Mouse (Mus musculus): Measurements from ENCODE around the gene Olfr1499. TPM values are rescaled to one million over a fixed set of nuclear protein-coding genes. Genes with fewer than 3 reads are reported as not detected.

The Olfr1499 gene
- polyA plus RNA-seq (2021; fragmentation: Nextera tagmentation), result not detected in 2 replicates
- long read RNA-seq, experiment 1, result 0 reads
- long read RNA-seq, experiment 2, result 0 reads

DNA sequence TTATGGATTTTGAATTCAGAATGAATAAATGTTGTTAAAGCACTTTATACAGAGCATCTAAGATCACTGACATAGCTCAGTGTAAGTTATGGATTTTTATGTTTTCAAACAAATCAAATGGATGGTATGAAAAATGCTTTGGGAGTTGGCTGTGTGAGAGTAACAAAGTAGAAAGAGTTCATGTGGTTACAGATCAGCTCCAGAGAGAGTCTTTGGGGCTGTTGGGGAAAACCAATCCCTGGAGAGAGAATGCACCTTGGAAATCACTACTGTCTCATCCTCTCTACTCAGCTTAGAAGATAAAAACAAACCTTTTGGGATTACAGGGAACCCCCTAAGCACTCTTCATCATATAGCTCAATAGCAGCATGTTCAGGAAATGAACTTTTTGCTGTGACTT, at the start of gene Olfr1499:
Gene Olfr1499, minus strand, starts transcription at position 101 of the 400 bp plus-strand sequence.

GRCm38 (mm10) chr19:13861495-13861894, 42.2 kb upstream of the Olfr1499 start, which contains the start of gene Olfr1502:
Gene Olfr1502 (plus strand): TSS chr19:13861795.

DNA sequence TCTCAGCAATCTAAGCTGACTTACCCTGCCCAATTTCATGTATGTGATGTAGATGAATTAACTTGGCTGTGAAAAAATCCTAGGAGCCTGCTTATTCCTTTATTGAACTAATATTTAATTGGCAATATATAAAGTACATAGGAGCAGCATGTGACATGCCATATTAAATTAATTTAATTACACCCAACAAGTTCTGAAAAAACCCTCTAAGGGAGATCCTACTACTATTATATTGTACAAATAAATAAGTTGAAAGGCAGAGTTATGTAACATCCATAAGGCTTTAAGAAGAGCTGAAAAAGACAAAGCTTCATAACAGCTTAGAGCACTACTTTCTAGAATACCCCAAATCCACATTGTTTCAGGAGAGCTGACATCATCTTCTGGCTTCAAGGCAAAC, 31.3 kb upstream of the Olfr1499 start, which contains the start of gene Olfr1501:
Gene Olfr1501, minus strand, starts transcription at position 101 of the 400 bp plus-strand sequence.

GRCm38 (mm10) chr19:13830388-13830787, 11.1 kb upstream of the Olfr1499 start, which contains the start of gene Olfr1500:
Gene Olfr1500 (minus strand): TSS chr19:13830488.

GRCm38 (mm10) chr19:13798102-13798501, 21.1 kb downstream of the Olfr1499 start, which contains the start of gene Olfr1497:
Gene Olfr1497 (minus strand): TSS chr19:13798202.

DNA sequence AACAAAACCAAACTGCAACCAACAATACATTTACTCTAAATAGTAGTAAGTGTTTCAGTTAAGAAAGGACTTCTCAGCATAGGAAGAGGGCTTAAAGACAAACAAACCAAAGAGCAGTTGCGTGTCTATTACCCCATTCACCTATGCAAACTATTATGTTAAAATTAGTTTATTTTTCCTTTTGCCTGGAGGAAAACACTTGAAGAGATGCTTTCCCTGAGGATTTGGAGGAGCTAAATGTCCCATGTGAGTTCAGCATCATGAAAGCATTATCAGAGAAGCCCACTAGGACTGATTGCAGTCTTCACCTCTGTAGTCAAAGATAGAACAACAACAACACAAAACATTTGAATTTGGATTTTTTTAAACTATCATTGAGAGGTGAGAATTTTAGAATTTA, 41.7 kb downstream of the Olfr1499 start, which contains the start of gene Olfr1496:
Gene Olfr1496, plus strand, starts transcription at position 301 of the 400 bp plus-strand sequence.

GRCm38 (mm10) chr19:13764306-13764705, 54.9 kb downstream of the Olfr1499 start, which contains the start of gene Olfr1495:
Gene Olfr1495 (plus strand): TSS chr19:13764606.

Other genes starting within 250 kb of the Olfr1499 start
- gene Olfr1484, start 235.9 kb downstream of the Olfr1499 start, polyA plus RNA-seq (2021; fragmentation: Nextera tagmentation), result not detected in 2 replicates
- gene Olfr1487, start 202.1 kb downstream of the Olfr1499 start, polyA plus RNA-seq (2021; fragmentation: Nextera tagmentation), result not detected in 2 replicates
- not detected in 2 replicates for gene Olfr1489, start 187.8 kb downstream of the Olfr1499 start, polyA plus RNA-seq (2021; fragmentation: Nextera tagmentation)
- not detected in 2 replicates for gene Olfr1490, start 168.4 kb downstream of the Olfr1499 start, polyA plus RNA-seq (2021; fragmentation: Nextera tagmentation)
- gene Olfr1491, start 122.2 kb downstream of the Olfr1499 start, polyA plus RNA-seq (2021; fragmentation: Nextera tagmentation), result not detected in 2 replicates
- not detected in 2 replicates for gene Olfr1493-ps1, start 96.2 kb downstream of the Olfr1499 start, polyA plus RNA-seq (2021; fragmentation: Nextera tagmentation)
- gene Olfr1494, start 79.7 kb downstream of the Olfr1499 start, polyA plus RNA-seq (2021; fragmentation: Nextera tagmentation), result not detected in 2 replicates
- gene Olfr1495, start 54.8 kb downstream of the Olfr1499 start, polyA plus RNA-seq (2021; fragmentation: Nextera tagmentation), result not detected in 2 replicates
- not detected in 2 replicates for gene Olfr1496, start 41.6 kb downstream of the Olfr1499 start, polyA plus RNA-seq (2021; fragmentation: Nextera tagmentation)
- not detected in 2 replicates for gene Olfr1497, start 21.2 kb downstream of the Olfr1499 start, polyA plus RNA-seq (2021; fragmentation: Nextera tagmentation)
- not detected in 2 replicates for gene Olfr1500, start 11.0 kb upstream of the Olfr1499 start, polyA plus RNA-seq (2021; fragmentation: Nextera tagmentation)
- not detected in 2 replicates for gene Olfr1501, start 31.2 kb upstream of the Olfr1499 start, polyA plus RNA-seq (2021; fragmentation: Nextera tagmentation)
- not detected in 2 replicates for gene Olfr1502, start 42.3 kb upstream of the Olfr1499 start, polyA plus RNA-seq (2021; fragmentation: Nextera tagmentation)
- gene Olfr1504, start 78.5 kb upstream of the Olfr1499 start, polyA plus RNA-seq (2021; fragmentation: Nextera tagmentation), result not detected in 2 replicates
- gene Olfr1505, start 94.1 kb upstream of the Olfr1499 start, polyA plus RNA-seq (2021; fragmentation: Nextera tagmentation), result not detected in 2 replicates